Mouse (Mus musculus) G1E (cell line): ENCODE data around the gene Zfp94. TPM values are rescaled to one million over a fixed set of nuclear protein-coding genes. Genes with fewer than 3 reads are reported as not detected.

ENCODE experiments used
- ATAC-seq: 2 replicates; pipeline ENCODE4 v1.8.0; 2016; ENCODE audit warnings: mild to moderate bottlenecking; ENCODE audit not compliant: insufficient number of reproducible peaks, poor library complexity, low FRiP score, severe bottlenecking; ENCODE audit errors: extremely low read depth
- DNase-seq: peaks from one replicate; pipeline ENCODE4 v3.0.0; 2012; ENCODE audit warnings: low spot score
- H3K27me3 ChIP-seq: 2 replicates; pipeline ENCODE4 v1.6.1; 2012; ENCODE audit warnings: mild to moderate bottlenecking, low read length, inconsistent platforms; ENCODE audit not compliant: insufficient read depth
- H3K36me3 ChIP-seq: replicated peaks from 2 replicates; pipeline ENCODE3; 2012; ENCODE audit warnings: mild to moderate bottlenecking, inconsistent platforms
- H3K4me1 ChIP-seq: 2 replicates; pipeline ENCODE4 v1.6.1; 2012; ENCODE audit warnings: low read depth, low read length, inconsistent platforms, mixed read lengths; ENCODE audit not compliant: insufficient read depth
- H3K4me3 ChIP-seq: 2 replicates; pipeline ENCODE4 v1.5.1; 2012; ENCODE audit warnings: low read depth, mild to moderate bottlenecking, inconsistent platforms, low read length, moderate library complexity, mixed read lengths
- H3K9me3 ChIP-seq: replicated peaks from 2 replicates; pipeline ENCODE4 v1.6.1; 2012; ENCODE audit warnings: inconsistent platforms
- CTCF ChIP-seq: IDR thresholded peaks from 2 replicates; pipeline ENCODE4 v1.5.1; 2012; ENCODE audit warnings: low read depth, low read length, inconsistent platforms, mixed read lengths
- GATA1 ChIP-seq: IDR thresholded peaks from 2 replicates; pipeline ENCODE4 v1.6.1; 2012; ENCODE audit warnings: borderline replicate concordance, low read length, inconsistent platforms, mixed read lengths
- GATA2 ChIP-seq: IDR thresholded peaks from 2 replicates; pipeline ENCODE4 v1.6.1; 2012; ENCODE audit warnings: low read depth, low read length, inconsistent platforms, borderline replicate concordance
- POLR2AphosphoS5 ChIP-seq: IDR thresholded peaks from 2 replicates; pipeline ENCODE4 v1.6.1; 2012; ENCODE audit warnings: low read depth, low read length, inconsistent platforms; ENCODE audit not compliant: insufficient replicate concordance
- TAL1 ChIP-seq: conservative IDR thresholded peaks from 2 replicates; pipeline ENCODE4 v1.6.1; 2012; ENCODE audit warnings: low read depth, low read length, inconsistent platforms, mixed read lengths
- polyA plus RNA-seq: library from polyadenylated mRNA; stranded (reverse); fragments of >175 nt; gene quantifications from 2 replicates; pipeline ENCODE4 v1.2.3, GENCODE M21; 2012
- total RNA-seq, 2 experiments: library from RNA; stranded (forward) in 1 of 2; stranded (reverse) in 1 of 2; fragments of 200-1000 nt in 1 of 2; fragments of >200 nt in 1 of 2; fragmentation: Nextera tagmentation in 1 of 2; gene quantifications; 2 replicates each; pipeline ENCODE4 v1.2.3; 2014 to 2017

The Zfp94 gene
- total and polyA plus RNA-seq, 3 experiments, result 3.5 to 12.5 (median 6.0) TPM

GRCm38 (mm10) chr7:24291387-24292090 is 24.9 kb downstream of the Zfp94 start:
- TF ChIP-seq TAL1 (no peak), CTCF (no peak), GATA1 (no peak), POLR2AphosphoS5 (no peak), GATA2 (no peak)
- peaks cover 61% of the 10 kb centered on the region for H3K36me3 ChIP-seq

DNA sequence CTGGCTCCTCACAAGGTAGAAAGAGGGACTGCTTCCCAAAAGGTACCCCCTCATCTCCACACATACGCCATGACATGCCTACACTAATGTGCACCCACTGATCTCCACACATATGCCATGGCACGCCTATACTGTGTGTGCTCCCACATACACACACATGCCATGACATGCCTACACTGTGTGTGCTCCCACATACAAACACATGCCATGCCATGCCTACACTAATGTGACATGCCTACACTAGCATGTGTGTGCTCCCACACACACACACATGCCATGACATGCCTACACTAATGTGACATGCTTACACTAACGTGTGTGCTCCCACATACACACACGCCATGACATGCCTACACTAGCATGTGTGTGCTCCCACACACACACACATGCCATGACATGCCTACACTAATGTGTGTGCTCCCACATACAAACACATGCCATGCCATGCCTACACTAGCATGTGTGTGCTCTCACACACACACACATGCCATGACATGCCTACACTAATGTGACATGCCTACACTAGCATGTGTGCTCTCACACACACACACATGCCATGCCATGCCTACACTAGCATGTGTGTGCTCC is 26.3 kb downstream of the Zfp94 start:
- Histone ChIP-seq H3K27me3 (0 out of 2 replicates have a peak, but pooled peaks cover 2% of the 10 kb centered on the region), H3K9me3 (0 out of 2 replicates have a peak, but pooled peaks cover 8% of the 10 kb centered on the region), H3K4me3 (no peak overlapping the region), H3K36me3 (peaks cover 47% of the 10 kb centered on the region), H3K4me1 (no peaks in the 10 kb centered on the region; the same call in 1 of the 2 replicates)
- ATAC-seq (peak; percentile 22; the same call in 1 of the 2 replicates), DNase-seq (no peak)
- TF ChIP-seq TAL1 (no peak), CTCF (no peak), POLR2AphosphoS5 (0 out of 2 replicates have a peak, but pooled peaks have one; percentile 82), GATA1 (no peak)

More at GRCm38 (mm10) chr7:24291387-24292090, 24.9 kb downstream of the Zfp94 start:
- H3K4me1 ChIP-seq, result no peaks in the 10 kb centered on the region; the same call in 1 of the 2 replicates
- H3K4me3 ChIP-seq, result no peak overlapping the region
- peaks cover 8% of the 10 kb centered on the region; the same call in 1 of the 2 replicates for H3K9me3 ChIP-seq
- no peak for ATAC-seq
- 0 out of 2 replicates have a peak, but pooled peaks cover 2% of the 10 kb centered on the region for H3K27me3 ChIP-seq
- no peak for DNase-seq

GRCm38 (mm10) chr7:24288512-24288911 is 28.0 kb downstream of the Zfp94 start:
- Histone ChIP-seq H3K4me3 (no peak overlapping the region), H3K9me3 (0 out of 2 replicates have a peak, but pooled peaks cover 8% of the 10 kb centered on the region), H3K4me1 (no peaks in the 10 kb centered on the region; the same call in 1 of the 2 replicates), H3K27me3 (0 out of 2 replicates have a peak, but pooled peaks cover 2% of the 10 kb centered on the region), H3K36me3 (peaks cover 32% of the 10 kb centered on the region)
- DNase-seq, result no peak
- ATAC-seq, result no peak
- TF ChIP-seq GATA1, result no peak
- no peak for TF ChIP-seq GATA2

DNA sequence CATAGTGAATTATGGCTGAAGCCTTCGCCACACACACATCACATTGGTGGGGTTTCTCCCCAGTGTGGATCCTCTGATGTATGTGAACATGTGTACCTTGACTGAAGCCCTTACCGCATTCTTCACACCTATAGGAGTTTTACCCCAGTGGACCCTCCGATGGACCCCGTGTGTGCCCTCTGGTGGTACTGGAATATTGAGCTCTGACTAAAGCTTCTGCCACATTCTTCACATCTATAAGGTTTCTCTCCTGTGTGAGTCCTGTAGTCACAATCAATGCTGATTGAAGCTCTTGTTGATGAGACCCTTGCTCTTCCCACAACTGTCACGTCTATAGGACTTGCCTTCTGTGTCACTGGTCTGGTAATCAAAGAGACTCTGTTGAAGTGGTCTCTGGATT is 28.8 kb downstream of the Zfp94 start:
- H3K4me1 ChIP-seq, result no peaks in the 10 kb centered on the region; the same call in 1 of the 2 replicates
- H3K27me3 ChIP-seq, result 0 out of 2 replicates have a peak, but pooled peaks cover 2% of the 10 kb centered on the region
- TF ChIP-seq CTCF (0 out of 2 replicates have a peak, but pooled peaks have one; percentile 3), TAL1 (no peak), POLR2AphosphoS5 (no peak)
- ATAC-seq (no peak), DNase-seq (no peak)
- H3K4me3 ChIP-seq, result no peak overlapping the region
- 0 out of 2 replicates have a peak, but pooled peaks cover 8% of the 10 kb centered on the region for H3K9me3 ChIP-seq
- H3K36me3 ChIP-seq, result peaks cover 26% of the 10 kb centered on the region

DNA sequence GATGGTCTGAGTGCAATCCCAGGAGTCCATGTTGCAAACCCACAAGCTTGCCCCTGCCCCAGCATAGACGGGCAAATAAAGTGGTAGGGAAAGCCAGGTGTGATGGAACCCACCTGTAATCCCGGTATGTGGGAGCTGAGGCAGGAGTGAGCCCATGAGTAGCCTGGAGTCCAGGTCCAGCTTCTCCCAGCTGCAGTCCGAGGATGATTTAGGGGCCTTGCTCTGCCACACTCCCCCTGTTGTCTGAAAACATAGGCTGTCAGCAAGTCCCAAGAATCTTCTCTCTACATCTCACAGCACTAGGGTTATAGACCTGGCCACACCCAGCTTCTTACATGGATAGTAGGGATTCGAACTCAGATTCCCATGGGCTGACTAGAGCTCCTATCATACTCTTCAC is 29.6 kb downstream of the Zfp94 start:
- H3K36me3 ChIP-seq, result peaks cover 19% of the 10 kb centered on the region
- no peak for TF ChIP-seq GATA2
- no peak overlapping the region for H3K4me3 ChIP-seq

DNA sequence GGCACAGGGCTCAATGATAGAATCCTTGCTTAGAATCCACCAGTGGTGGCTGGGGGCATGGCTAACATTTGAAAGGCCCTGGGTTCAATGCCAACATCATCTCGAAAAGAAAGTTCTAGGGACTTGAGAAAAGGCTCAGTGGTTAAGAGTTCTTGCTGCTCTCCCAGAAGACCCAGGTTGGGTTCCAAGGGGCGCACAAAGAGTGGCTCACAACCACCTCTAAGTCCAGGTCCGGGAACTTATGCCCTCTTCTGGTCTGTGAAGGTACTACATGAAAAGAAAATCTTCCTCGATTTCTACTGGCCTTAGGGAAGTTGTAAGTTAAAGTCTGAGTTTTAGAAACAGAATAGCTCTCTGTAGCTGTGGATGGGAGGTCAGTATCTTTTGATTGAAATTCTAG is 30.4 kb downstream of the Zfp94 start:
- TF ChIP-seq CTCF (no peak), TAL1 (no peak), POLR2AphosphoS5 (no peak), GATA2 (no peak), GATA1 (no peak)
- H3K27me3 ChIP-seq, result 0 out of 2 replicates have a peak, but pooled peaks cover 2% of the 10 kb centered on the region
- DNase-seq, result no peak
- H3K4me1 ChIP-seq, result no peaks in the 10 kb centered on the region; the same call in 1 of the 2 replicates
- 0 out of 2 replicates have a peak, but pooled peaks cover 4% of the 10 kb centered on the region for H3K9me3 ChIP-seq
- peaks cover 11% of the 10 kb centered on the region for H3K36me3 ChIP-seq
- no peak for ATAC-seq
- H3K4me3 ChIP-seq, result no peak overlapping the region

More for the DNA sequence above, 29.6 kb downstream of the Zfp94 start:
- ATAC-seq (no peak), DNase-seq (no peak)
- Histone ChIP-seq H3K9me3 (0 out of 2 replicates have a peak, but pooled peaks cover 8% of the 10 kb centered on the region), H3K4me1 (no peaks in the 10 kb centered on the region; the same call in 1 of the 2 replicates), H3K27me3 (0 out of 2 replicates have a peak, but pooled peaks cover 2% of the 10 kb centered on the region)

DNA sequence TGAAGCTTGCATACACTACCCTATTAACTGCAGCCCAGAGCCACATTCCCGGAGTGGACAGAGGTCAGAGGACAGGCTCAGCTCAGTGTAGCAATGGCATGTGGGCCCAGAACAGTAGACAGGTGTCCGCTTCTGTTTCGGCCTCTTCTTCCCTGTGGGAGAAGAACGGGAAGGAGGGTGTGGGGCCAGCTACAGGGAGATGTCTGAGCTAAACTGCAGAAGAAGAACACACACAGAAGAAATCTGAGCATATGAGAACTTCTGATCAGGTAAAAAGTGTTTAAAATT is 35.7 kb downstream of the Zfp94 start:
- Histone ChIP-seq H3K4me1 (no peaks in the 10 kb centered on the region), H3K4me3 (no peak overlapping the region), H3K27me3 (peaks cover 8% of the 10 kb centered on the region), H3K9me3 (no peaks in the 10 kb centered on the region), H3K36me3 (no peaks in the 10 kb centered on the region)
- DNase-seq, result no peak
- no peak for ATAC-seq
- TF ChIP-seq GATA1, result no peak
- no peak for TF ChIP-seq POLR2AphosphoS5
- TF ChIP-seq CTCF, result no peak
- TF ChIP-seq GATA2, result no peak
- TF ChIP-seq TAL1, result no peak
